Mouse (Mus musculus) small intestine, adult 2 months (tissue): ENCODE data around the gene Gm20388.

Experiments used
- CTCF ChIP-seq: fragments of 200-500 bp; IDR thresholded peaks from 2 replicates; pipeline ENCODE4 v1.5.1; 2012; ENCODE audit warnings: low read depth, mild to moderate bottlenecking, control low read depth, inconsistent platforms, low read length, moderate library complexity, mixed read lengths; ENCODE audit not compliant: insufficient replicate concordance, insufficient read length; ENCODE audit errors: extremely low read depth
- POLR2A ChIP-seq: fragments of 200-500 bp; IDR thresholded peaks from 2 replicates; pipeline ENCODE4 v1.6.1; 2012; ENCODE audit warnings: low read depth, mild to moderate bottlenecking, control low read depth, inconsistent platforms, low read length, moderate library complexity

GRCm38 (mm10) chr8:120143911-120144651, 233.4 kb downstream of the Gm20388 start:
- TF ChIP-seq POLR2A (no peak), CTCF (no peak)
